Mouse (Mus musculus) ES-E14 (cell line): Measurements from ENCODE around the gene Pik3r2.

Source experiments
- CHD2 ChIP-seq: IDR thresholded peaks from 2 replicates; pipeline ENCODE4 v1.6.1; 2014; ENCODE audit warnings: mild to moderate bottlenecking, low read depth, low read length, inconsistent platforms
- ZC3H11A ChIP-seq: IDR thresholded peaks from 2 replicates; pipeline ENCODE4 v1.6.1; 2012; ENCODE audit warnings: low read depth, mild to moderate bottlenecking, inconsistent platforms, low read length, borderline replicate concordance
- ZNF384 ChIP-seq: IDR thresholded peaks from 2 replicates; pipeline ENCODE4 v1.6.1; 2012; ENCODE audit warnings: low read depth, low read length, inconsistent platforms

DNA sequence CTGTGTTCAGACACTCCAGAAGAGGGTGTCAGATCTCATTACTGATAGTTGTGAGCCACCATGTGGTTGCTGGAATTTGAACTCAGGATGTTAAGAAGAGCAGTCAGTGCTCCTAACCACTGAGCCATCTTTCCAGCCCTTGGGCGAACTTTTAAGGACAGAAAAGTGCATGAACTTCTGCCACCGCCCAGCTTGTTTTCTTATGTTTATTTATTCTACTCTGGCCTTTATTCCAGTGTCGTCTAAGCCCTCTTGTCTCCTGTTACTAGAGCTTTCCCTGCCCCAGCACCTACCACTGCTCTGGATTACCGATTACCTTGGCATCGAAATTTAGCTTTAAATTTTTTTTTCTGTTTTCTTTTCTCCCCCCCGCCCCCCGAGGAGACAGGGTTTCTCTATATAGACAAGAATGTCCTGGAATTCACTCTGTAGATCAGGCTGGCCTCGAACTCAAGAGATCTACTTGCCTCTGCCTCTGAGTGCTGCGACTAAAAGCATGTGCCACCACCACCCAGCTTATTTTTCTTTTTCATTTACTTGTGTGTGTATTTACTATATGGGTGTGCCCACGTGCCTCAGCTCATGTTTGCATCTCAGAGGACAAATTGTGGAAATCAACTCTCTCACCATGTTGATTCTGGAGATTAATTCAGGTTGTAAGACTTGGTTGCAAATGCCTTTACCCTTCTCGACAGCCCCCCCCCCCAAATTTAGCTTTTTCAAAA, 26.4 kb upstream of the Pik3r2 start:
- no peak for TF ChIP-seq ZC3H11A
- TF ChIP-seq ZNF384: no peak
- no peak for TF ChIP-seq CHD2
